Mouse (Mus musculus) heart, embryonic 10.5 days (tissue): Measurements from ENCODE around the gene Fgfr2. TPM values are rescaled to one million over a fixed set of nuclear protein-coding genes. Genes with fewer than 3 reads are reported as not detected.

Experiments used
- DNase-seq: peaks from one replicate; pipeline ENCODE4 v3.0.0-alpha.2; 2017; ENCODE audit warnings: low spot score
- H3K27ac ChIP-seq: fragments of 300-500 bp; sonication (generic); 2 replicates; pipeline ENCODE4 v1.5.1; 2016; ENCODE audit warnings: mild to moderate bottlenecking
- H3K27me3 ChIP-seq: fragments of 300-500 bp; sonication (generic); 2 replicates; pipeline ENCODE4 v1.6.1; 2016; ENCODE audit warnings: mild to moderate bottlenecking; ENCODE audit not compliant: poor library complexity, insufficient read depth, severe bottlenecking
- H3K36me3 ChIP-seq: fragments of 300-500 bp; sonication (generic); 2 replicates; pipeline ENCODE4 v1.6.1; 2016; ENCODE audit warnings: mild to moderate bottlenecking, moderate library complexity
- H3K4me1 ChIP-seq: fragments of 300-500 bp; sonication (generic); 2 replicates; pipeline ENCODE4 v1.6.1; 2016; ENCODE audit warnings: mild to moderate bottlenecking
- H3K4me3 ChIP-seq: fragments of 300-500 bp; sonication (generic); 2 replicates; pipeline ENCODE4 v1.5.1; 2016; ENCODE audit warnings: mild to moderate bottlenecking, moderate library complexity
- H3K9me3 ChIP-seq: fragments of 300-500 bp; sonication (generic); 2 replicates; pipeline ENCODE4 v1.6.1; 2016; ENCODE audit warnings: mild to moderate bottlenecking, moderate library complexity
- WGBS: fragments of 180-500 bp; shearing (Covaris S2); methylation state at CpG from one replicate; pipeline ENCODE4 v1.1.7; 2016; 5-methylcytosine and 5-hydroxymethylcytosine counted together
- polyA plus RNA-seq: library from polyadenylated mRNA; unstranded; fragments of >200 nt; fragmentation: Nextera tagmentation; extraction: Ambion mirVana; gene quantifications from 2 replicates; pipeline ENCODE4 v1.2.1, GENCODE M21; 2016

The Fgfr2 gene
- polyA plus RNA-seq, 1 experiment from 2014 or later, result 46.6 TPM

GRCm38 (mm10) chr7:131788595-131789206 lies 1334.4 kb downstream of the Fgfr2 start:
- Histone ChIP-seq H3K36me3 (no peaks in the 10 kb centered on the region), H3K4me1 (no peaks in the 10 kb centered on the region), H3K27ac (no peak overlapping the region), H3K9me3 (no peaks in the 10 kb centered on the region), H3K27me3 (no peaks in the 10 kb centered on the region), H3K4me3 (no peak overlapping the region)
- WGBS, result 84% methylated on average over 10 of the region's 10 CpGs
- DNase-seq, result no peak

DNA sequence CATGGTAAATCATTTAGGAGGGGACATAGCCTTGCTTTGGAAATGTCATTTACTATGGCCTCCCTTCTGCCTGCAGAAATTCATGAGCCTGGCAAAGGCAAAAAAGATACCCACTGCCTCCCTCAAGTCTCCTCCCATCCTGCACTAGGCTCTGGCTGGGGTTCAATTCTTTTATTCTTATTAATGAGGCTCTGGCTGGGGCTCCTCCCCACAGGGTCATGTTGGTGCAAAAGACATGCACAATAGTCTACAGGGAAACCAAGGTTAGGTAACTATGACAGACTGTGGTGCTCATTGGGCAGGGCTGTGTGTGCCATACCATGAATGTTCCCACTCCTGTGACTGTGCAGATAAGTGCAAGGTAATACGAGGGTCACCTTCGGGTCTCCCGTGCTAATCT lies 1337.4 kb downstream of the Fgfr2 start:
- WGBS, result 82% methylated on average over 3 of the region's 3 CpGs
- Histone ChIP-seq H3K4me3 (no peak overlapping the region), H3K36me3 (no peaks in the 10 kb centered on the region), H3K9me3 (no peaks in the 10 kb centered on the region), H3K4me1 (no peaks in the 10 kb centered on the region), H3K27ac (no peak overlapping the region), H3K27me3 (no peaks in the 10 kb centered on the region)
- no peak for DNase-seq

GRCm38 (mm10) chr7:131778271-131778985 lies 1344.7 kb downstream of the Fgfr2 start:
- Histone ChIP-seq H3K4me3 (no peak overlapping the region), H3K27me3 (peaks cover 27% of the 10 kb centered on the region), H3K4me1 (no peaks in the 10 kb centered on the region), H3K9me3 (no peaks in the 10 kb centered on the region), H3K27ac (no peak overlapping the region), H3K36me3 (no peaks in the 10 kb centered on the region)
- no peak for DNase-seq
- 84% methylated on average over 24 of the region's 24 CpGs for WGBS

GRCm38 (mm10) chr7:131777461-131778270 lies 1345.5 kb downstream of the Fgfr2 start:
- Histone ChIP-seq H3K27ac (no peak overlapping the region), H3K27me3 (peaks cover 27% of the 10 kb centered on the region), H3K4me1 (no peaks in the 10 kb centered on the region), H3K4me3 (no peak overlapping the region), H3K36me3 (no peaks in the 10 kb centered on the region), H3K9me3 (no peaks in the 10 kb centered on the region)
- no peak for DNase-seq
- WGBS, result 64% methylated on average over 10 of the region's 10 CpGs

GRCm38 (mm10) chr7:131776191-131776752 lies 1346.9 kb downstream of the Fgfr2 start:
- no peaks in the 10 kb centered on the region for H3K4me1 ChIP-seq
- H3K9me3 ChIP-seq, result no peaks in the 10 kb centered on the region
- WGBS, result 82% methylated on average over 16 of the region's 16 CpGs

GRCm38 (mm10) chr7:131757922-131758321 lies 1365.2 kb downstream of the Fgfr2 start:
- H3K4me3 ChIP-seq, result no peak overlapping the region
- WGBS, result 82% methylated on average over 3 of the region's 3 CpGs
- no peaks in the 10 kb centered on the region for H3K27me3 ChIP-seq
- peaks cover 8% of the 10 kb centered on the region; the same call in 1 of the 2 replicates for H3K9me3 ChIP-seq
- DNase-seq, result no peak
- no peaks in the 10 kb centered on the region for H3K36me3 ChIP-seq
- H3K4me1 ChIP-seq, result no peaks in the 10 kb centered on the region
- H3K27ac ChIP-seq, result no peak overlapping the region

More at GRCm38 (mm10) chr7:131776191-131776752, 1346.9 kb downstream of the Fgfr2 start:
- Histone ChIP-seq H3K27ac (no peak overlapping the region), H3K36me3 (no peaks in the 10 kb centered on the region), H3K27me3 (peaks cover 27% of the 10 kb centered on the region), H3K4me3 (no peak overlapping the region)
- DNase-seq, result no peak

GRCm38 (mm10) chr7:131747152-131748010 lies 1375.8 kb downstream of the Fgfr2 start:
- no peaks in the 10 kb centered on the region for H3K36me3 ChIP-seq
- peaks cover 34% of the 10 kb centered on the region for H3K27me3 ChIP-seq
- H3K4me1 ChIP-seq, result 0 out of 2 replicates have a peak, but pooled peaks cover 5% of the 10 kb centered on the region
- DNase-seq, result no peak
- no peaks in the 10 kb centered on the region for H3K9me3 ChIP-seq
- 57% methylated on average over 16 of the region's 16 CpGs for WGBS
- H3K27ac ChIP-seq, result no peak overlapping the region
- no peak overlapping the region for H3K4me3 ChIP-seq

- 19% methylated on average over 9 of the region's 9 CpGs for WGBS
- DNase-seq, result no peak
- Histone ChIP-seq H3K27me3 (peaks cover 38% of the 10 kb centered on the region), H3K9me3 (no peaks in the 10 kb centered on the region), H3K27ac (no peak overlapping the region), H3K4me3 (no peak overlapping the region), H3K4me1 (0 out of 2 replicates have a peak, but pooled peaks cover 5% of the 10 kb centered on the region), H3K36me3 (no peaks in the 10 kb centered on the region)
These were observed 1376.4 kb downstream of the Fgfr2 start for GRCm38 (mm10) chr7:131746752-131747151.

- Histone ChIP-seq H3K9me3 (no peaks in the 10 kb centered on the region), H3K4me3 (no peak overlapping the region), H3K27ac (no peak overlapping the region), H3K36me3 (no peaks in the 10 kb centered on the region), H3K27me3 (peaks cover 26% of the 10 kb centered on the region), H3K4me1 (0 out of 2 replicates have a peak, but pooled peaks cover 5% of the 10 kb centered on the region)
- DNase-seq, result no peak
- WGBS, result 64% methylated on average over 8 of the region's 8 CpGs
These were observed 1380.0 kb downstream of the Fgfr2 start for GRCm38 (mm10) chr7:131743193-131743592.

- WGBS, result 47% methylated on average over 9 of the region's 9 CpGs
- no peak for DNase-seq
These were observed 1400.2 kb downstream of the Fgfr2 start for GRCm38 (mm10) chr7:131722783-131723575.

DNA sequence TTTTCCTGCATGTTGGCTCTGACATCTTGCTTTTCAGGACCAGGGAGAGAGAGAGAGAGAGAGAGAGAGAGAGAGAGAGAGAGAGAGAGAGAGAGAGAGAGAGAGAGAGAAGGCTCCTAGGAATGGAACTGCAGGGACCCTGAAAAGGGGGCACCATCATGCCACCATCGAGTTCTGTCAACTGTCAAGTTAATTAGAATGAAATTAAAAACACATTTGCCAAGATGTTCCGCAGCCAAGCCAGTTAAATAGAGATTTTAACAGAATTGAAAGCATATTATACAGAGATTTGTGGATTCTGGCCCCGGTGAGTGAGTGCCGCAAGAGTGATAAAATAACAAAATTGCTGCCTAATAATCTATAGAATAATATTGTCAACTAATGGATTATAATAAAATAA lies 1400.8 kb downstream of the Fgfr2 start:
- H3K36me3 ChIP-seq, result no peaks in the 10 kb centered on the region
- peaks cover 10% of the 10 kb centered on the region; the same call in 1 of the 2 replicates for H3K4me1 ChIP-seq
- WGBS, result 70% methylated on average over 4 of the region's 4 CpGs
- no peak overlapping the region for H3K27ac ChIP-seq
- peaks cover 15% of the 10 kb centered on the region for H3K27me3 ChIP-seq
- no peaks in the 10 kb centered on the region for H3K9me3 ChIP-seq
- no peak for DNase-seq
- no peak overlapping the region for H3K4me3 ChIP-seq

More at GRCm38 (mm10) chr7:131722783-131723575, 1400.2 kb downstream of the Fgfr2 start:
- Histone ChIP-seq H3K36me3 (no peaks in the 10 kb centered on the region), H3K27ac (no peak overlapping the region), H3K27me3 (peaks cover 15% of the 10 kb centered on the region), H3K4me3 (no peak overlapping the region), H3K9me3 (no peaks in the 10 kb centered on the region), H3K4me1 (peaks cover 3% of the 10 kb centered on the region; the same call in 1 of the 2 replicates)
